Mouse (Mus musculus) frontal cortex, postnatal 25 days (tissue): ENCODE data around the gene Npl.
"Not testable (repeated sequence)": the region's sequence is repeated elsewhere in the genome, so short reads cannot be mapped to it uniquely, and the experiment has no call there.

Source experiments
- DNase-seq, 2 experiments: peaks; one replicate each; pipeline ENCODE4 v3.0.0; 2022; ENCODE audit warnings: low spot score in 2 of 2

The Npl gene

GRCm38 (mm10) chr1:153489132-153489531 lies 60.7 kb downstream of the Npl start:
- DNase-seq: no peak

DNA sequence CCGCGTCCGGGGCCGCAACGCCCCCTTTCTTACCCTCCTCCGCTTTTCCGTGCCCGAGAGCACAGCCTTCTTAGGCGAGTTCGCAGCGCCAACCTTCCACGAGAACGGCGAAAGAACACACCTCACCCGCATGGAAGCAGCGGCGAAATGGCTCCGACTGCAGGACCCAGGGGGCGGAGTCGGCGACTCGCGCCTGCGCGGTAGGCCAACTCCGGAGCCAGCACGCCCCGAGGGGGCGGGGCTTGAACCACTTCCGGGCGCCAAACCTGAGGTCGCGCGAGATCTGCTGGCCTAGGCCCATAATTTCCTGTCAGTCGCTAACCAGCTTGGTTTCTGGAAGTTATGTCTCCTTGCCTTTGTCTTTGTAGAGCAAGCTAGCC lies 62.4 kb downstream of the Npl start, which contains the start of gene Dhx9:
Dhx9 (minus strand) TSS at position 161 of the 380 bp plus-strand sequence.
- peak; percentile 97 to 98 for DNase-seq

DNA sequence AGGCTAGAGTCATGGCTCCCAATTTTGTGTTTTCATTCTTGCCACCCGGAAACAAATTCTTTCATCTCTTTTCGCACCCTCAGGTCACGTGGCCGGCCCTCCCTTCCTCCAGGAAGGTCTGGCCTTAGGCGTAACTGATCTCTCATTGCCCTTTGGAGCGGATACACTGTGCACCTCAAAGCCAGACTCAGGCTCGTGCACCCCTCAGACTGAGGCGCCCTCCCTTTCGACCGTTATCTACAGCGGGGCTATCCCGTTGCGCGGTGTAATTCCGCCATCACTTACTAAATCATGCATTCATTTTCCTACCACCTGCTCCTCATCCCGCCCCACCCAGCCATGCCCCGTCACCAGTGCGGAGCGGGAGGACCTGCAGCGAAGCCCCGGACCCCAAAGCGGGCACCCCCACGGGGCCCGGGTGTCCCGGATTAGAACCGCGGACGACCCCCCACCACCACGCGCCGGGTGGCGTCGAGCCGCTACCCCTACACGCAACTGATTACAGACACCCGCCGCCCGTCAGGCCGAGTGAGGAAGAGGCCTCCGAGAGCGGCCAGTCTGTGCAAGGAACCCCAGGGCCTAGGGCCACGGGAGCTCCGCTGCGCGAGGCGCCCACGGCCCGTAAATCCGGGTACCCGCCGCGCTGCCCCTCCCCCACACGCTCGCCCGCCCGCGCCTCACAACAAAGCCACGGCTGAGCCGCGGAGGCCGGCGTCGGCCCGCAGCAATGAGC lies 62.9 kb downstream of the Npl start:
- peak; percentile 23 to 28 for DNase-seq

DNA sequence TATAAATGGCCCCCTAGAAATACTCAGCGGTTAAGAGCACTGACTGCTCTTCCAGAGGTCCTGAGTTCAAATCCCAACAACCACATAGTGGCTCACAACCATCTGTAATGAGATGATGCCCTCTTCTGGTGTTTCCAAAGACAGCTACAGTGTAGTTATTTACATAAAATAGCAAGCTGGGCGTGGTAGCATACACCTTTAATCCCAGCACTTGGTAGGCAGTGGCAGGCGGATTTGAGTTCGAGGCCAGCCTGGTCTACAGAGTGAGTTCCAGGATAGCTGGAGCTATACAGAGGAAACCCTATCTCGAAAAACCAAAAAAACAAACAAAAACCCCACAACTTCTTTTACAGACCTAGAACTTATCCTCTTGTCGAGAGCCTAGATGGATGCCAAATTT lies 63.7 kb downstream of the Npl start:
- not testable (repeated sequence) for DNase-seq

- no peak for DNase-seq
Observed at GRCm38 (mm10) chr1:153485201-153485796, 64.5 kb downstream of the Npl start.

- DNase-seq: no peak
Observed at GRCm38 (mm10) chr1:153481025-153481412, 68.8 kb downstream of the Npl start.

DNA sequence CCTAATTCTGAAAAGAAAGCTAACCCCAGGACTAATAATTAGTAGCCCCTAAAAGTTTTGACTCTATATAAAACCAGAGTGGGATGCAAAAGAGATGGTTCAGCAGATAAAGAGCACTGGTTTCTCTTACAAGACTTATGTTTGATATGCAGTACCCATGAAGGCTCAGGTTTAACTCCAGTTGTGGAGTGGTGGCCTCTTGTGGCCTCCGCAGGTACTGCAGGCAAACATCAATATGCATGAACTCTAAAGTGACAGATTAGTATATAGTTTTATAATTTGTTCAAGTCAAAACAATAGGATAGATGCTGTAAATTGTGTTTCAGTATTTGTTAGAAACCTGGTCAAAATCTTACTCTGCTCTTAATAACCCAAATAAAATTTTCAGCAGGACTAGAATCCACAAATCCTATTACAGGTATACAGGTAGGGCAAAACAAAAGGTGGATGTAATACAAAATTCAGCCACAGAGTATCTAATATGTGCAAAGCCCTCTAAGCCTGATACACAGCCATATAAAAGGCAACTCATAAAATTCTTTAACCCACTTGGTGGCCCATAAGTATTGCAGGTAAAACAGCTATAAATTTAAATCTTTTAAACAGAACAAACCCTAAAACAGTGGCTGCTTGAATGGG lies 69.3 kb downstream of the Npl start:
- peak; percentile 59 to 68 for DNase-seq

DNA sequence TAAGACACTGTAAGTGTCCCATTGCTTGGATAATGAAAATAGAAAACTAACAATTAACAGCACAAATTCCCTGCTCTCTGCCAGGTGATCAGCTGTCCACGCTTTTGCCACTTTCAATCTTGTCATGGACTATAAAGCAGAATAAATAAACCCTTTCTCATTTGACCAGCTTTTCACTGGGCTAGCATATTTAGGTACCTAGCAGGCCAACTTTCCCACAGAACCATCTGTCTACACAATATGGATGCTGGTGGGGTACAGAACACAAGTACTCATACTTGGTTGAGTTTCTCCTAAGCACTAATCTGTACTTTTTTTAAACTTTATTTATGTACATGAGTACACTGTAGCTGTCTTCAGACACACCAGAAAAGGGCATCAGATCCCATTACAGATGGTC lies 70.5 kb downstream of the Npl start:
- DNase-seq: no peak

DNA sequence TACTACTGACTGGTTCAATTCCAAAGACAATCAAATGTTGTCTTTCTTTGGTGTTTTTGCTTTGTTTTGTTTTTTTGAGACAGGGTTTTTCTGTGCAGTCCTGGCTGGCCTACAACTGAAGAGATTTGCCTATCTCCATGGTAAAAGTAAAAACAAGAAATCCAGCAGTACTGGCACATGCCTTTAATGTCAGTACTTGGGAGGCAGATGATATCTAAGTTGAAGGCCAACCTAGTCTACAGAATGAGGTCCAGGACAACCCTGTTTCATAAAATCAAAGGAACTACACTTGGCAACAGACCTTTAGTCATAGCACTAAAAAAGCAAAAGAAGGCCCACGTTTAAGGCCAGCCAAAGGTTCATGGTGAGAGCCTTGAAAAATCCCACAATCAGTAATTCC lies 88.0 kb downstream of the Npl start:
- no peak for DNase-seq

- no peak for DNase-seq
Observed at GRCm38 (mm10) chr1:153456137-153456536, 93.7 kb downstream of the Npl start.

DNA sequence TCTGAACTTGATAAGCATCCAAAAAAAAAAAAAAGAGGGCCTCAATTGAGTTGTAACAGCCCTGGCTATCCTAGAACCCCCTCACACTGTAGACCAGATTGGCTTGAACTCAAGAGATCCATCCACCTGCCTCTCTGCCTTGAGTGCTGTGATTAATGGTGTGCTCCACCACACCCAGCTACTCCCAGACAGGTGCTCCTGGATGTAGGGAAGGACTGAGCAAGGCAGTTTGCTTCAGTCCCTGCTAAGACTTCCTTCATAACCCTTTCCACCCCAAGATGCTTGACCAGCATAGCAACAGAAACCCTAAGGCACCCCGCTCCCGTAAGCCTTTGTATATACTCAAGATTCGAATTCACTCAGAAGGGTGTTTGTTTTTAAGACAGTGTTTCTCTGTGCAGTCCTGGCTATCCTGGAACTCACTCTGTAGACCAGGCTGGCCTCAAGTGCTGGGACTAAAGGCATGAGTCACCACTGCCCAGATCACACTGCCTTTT lies 96.7 kb downstream of the Npl start:
- DNase-seq: no peak
